ENCODE assay signal across 17 mouse cellular contexts in the genomic region with DNA sequence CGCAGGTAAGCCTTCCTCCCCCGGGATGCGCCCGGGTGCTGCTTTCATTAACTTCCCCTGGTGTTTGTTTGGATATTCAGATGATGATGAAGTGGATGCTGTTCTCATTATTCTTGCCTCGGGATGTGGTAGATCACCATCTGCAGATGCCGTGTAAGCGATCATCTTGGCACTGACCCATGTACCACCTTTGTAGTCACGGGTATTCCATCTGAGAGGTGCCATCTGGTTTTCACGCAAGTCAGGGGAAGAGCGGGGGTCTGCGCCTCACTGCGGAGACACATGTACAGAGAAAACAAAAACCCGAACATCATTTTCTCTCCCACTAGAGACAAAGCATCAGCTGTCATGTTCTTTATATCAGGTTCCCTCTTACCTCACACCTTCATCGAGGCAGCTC.
A peak's percentile ranks its signal among the peaks of the same experiment; 100 is the strongest.
DNase-seq lines count a peak whose midpoint lies in the region; ATAC-seq and TF ChIP-seq lines count a peak whose summit lies in the region.
"Had no signal": no experiment of that assay in that cellular context is flagged by ENCODE, and none has a peak within 500 bp of the region (broad histone marks: within the 10 kb centered on the region; RNA-seq: fewer than 3 reads in every experiment).

No protein-coding gene starts in this region.

- H3K9ac ChIP-seq in kidney, embryonic 16.5 days (replicated peaks; ENCODE audit: low read length) = no peak overlapping the region
- no peak overlapping the region for H3K9ac ChIP-seq in hindbrain, postnatal 0 days (replicated peaks; ENCODE audit: low read length)
- H3K9ac ChIP-seq: embryonic facial prominence, embryonic 13.5 days; heart, embryonic 12.5 days had no signal

- no peak for ATAC-seq in kidney, embryonic 16.5 days (ENCODE audit: low FRiP score, low TSS enrichment)
- 0 out of 2 replicates have a peak, but pooled peaks have one; percentile 53 for ATAC-seq in hindbrain, postnatal 0 days
- ATAC-seq: CD4-positive, CD25-positive, alpha-beta regulatory T cell, adult 4 months had no signal

- DNase-seq in kidney, adult 11 months = no peak
- peak; percentile 22 for DNase-seq in cerebellum, adult 11-12 months
- DNase-seq in cerebellum, postnatal 10 days = peak; percentile 79
- DNase-seq in hindbrain, postnatal 0 days (ENCODE audit: low spot score) = peak; percentile 76
- no peak for DNase-seq in lung, postnatal 4 days
- DNase-seq in heart, postnatal 10 days = no peak
- DNase-seq in spleen, adult 12 weeks (ENCODE audit: low spot score) = no peak
- DNase-seq: adrenal gland, postnatal 14 days; gastrocnemius, postnatal 36 days; kidney, adult 8-10 months; layer of hippocampus, adult 9-11 months; thymus, postnatal 25 days had no signal

- WGBS in kidney, embryonic 16.5 days = 41% methylated on average over 14 of the region's 14 CpGs
- WGBS in hindbrain, postnatal 0 days = 38% methylated on average over 14 of the region's 14 CpGs

- H3K27me3 ChIP-seq in kidney, embryonic 16.5 days (ENCODE audit: insufficient read depth, low read length) = no peaks in the 10 kb centered on the region
- no peaks in the 10 kb centered on the region for H3K27me3 ChIP-seq in hindbrain, postnatal 0 days (ENCODE audit: insufficient read depth, low read length)
- H3K27me3 ChIP-seq: embryonic facial prominence, embryonic 13.5 days; heart, embryonic 12.5 days had no signal

- TF ChIP-seq CTCF in hindbrain, postnatal 0 days (IDR thresholded peaks at IDR 0.05; ENCODE audit: low read depth) = 0 out of 2 replicates have a peak, but pooled peaks have one; percentile 1

- no peak overlapping the region for H3K27ac ChIP-seq in kidney, embryonic 16.5 days (ENCODE audit: low read length)
- H3K27ac ChIP-seq in hindbrain, postnatal 0 days = no peak overlapping the region; the same call in 1 of the 2 replicates
- H3K27ac ChIP-seq: embryonic facial prominence, embryonic 13.5 days had no signal

- H3K4me1 ChIP-seq in kidney, embryonic 16.5 days (ENCODE audit: insufficient read depth, low read length) = no peaks in the 10 kb centered on the region
- H3K4me1 ChIP-seq in hindbrain, postnatal 0 days (ENCODE audit: insufficient read depth, low read length) = no peaks in the 10 kb centered on the region
- H3K4me1 ChIP-seq: embryonic facial prominence, embryonic 13.5 days; heart, embryonic 12.5 days had no signal

- no peaks in the 10 kb centered on the region for H3K36me3 ChIP-seq in kidney, embryonic 16.5 days (ENCODE audit: insufficient read depth, low read length)
- no peaks in the 10 kb centered on the region for H3K36me3 ChIP-seq in hindbrain, postnatal 0 days (ENCODE audit: insufficient read depth, low read length)
- H3K36me3 ChIP-seq: embryonic facial prominence, embryonic 13.5 days; heart, embryonic 12.5 days had no signal

- H3K4me3 ChIP-seq in kidney, embryonic 16.5 days (ENCODE audit: low read length) = no peak overlapping the region
- no peak overlapping the region for H3K4me3 ChIP-seq in hindbrain, postnatal 0 days (ENCODE audit: low read length)
- H3K4me3 ChIP-seq: embryonic facial prominence, embryonic 13.5 days; heart, embryonic 12.5 days had no signal

- intact Hi-C loops in heart, postnatal 10 days (cut with DNase I) = no loop called here

- H3K4me2 ChIP-seq in kidney, embryonic 16.5 days (replicated peaks; ENCODE audit: low read depth, low read length) = peak overlapping the region; percentile 22
- H3K4me2 ChIP-seq in hindbrain, postnatal 0 days (ENCODE audit: low read depth, low read length) = peak overlapping the region; percentile 41
- H3K4me2 ChIP-seq: embryonic facial prominence, embryonic 13.5 days; heart, embryonic 12.5 days; liver, embryonic 11.5 days had no signal

- H3K9me3 ChIP-seq in kidney, embryonic 16.5 days (ENCODE audit: low read length) = no peaks in the 10 kb centered on the region
- no peaks in the 10 kb centered on the region for H3K9me3 ChIP-seq in hindbrain, postnatal 0 days (ENCODE audit: low read length)
- H3K9me3 ChIP-seq: embryonic facial prominence, embryonic 13.5 days; heart, embryonic 12.5 days had no signal

Comparison
In these comparisons a context has a peak if more than half of its experiments do, and no peak if none do; other contexts are left out.
1. DNase-seq: peak in cerebellum, adult 11-12 months (single experiment), cerebellum, postnatal 10 days (2 of 2) and hindbrain, postnatal 0 days (single experiment); none in kidney, adult 11 months (single experiment), lung, postnatal 4 days (0 of 2), heart, postnatal 10 days (0 of 2) and spleen, adult 12 weeks (single experiment).